Mouse (Mus musculus) neural tube, embryonic 14.5 days (tissue): Measurements from ENCODE around the gene Gm11096. TPM values are rescaled to one million over a fixed set of nuclear protein-coding genes. Genes with fewer than 3 reads are reported as not detected.

Experiments used
- ATAC-seq: fragments of 200-750 bp; cut with Nextera tagmentation; 2 replicates; pipeline ENCODE4 v1.8.0; 2017; ENCODE audit warnings: low read depth, mild to moderate bottlenecking, moderate TSS enrichment, moderate library complexity
- H3K27ac ChIP-seq: fragments of 300-500 bp; sonication (generic); 2 replicates; pipeline ENCODE4 v1.5.1; 2014; ENCODE audit warnings: low read depth, mild to moderate bottlenecking, control low read depth, low read length, moderate library complexity, mixed read lengths
- H3K27me3 ChIP-seq: fragments of 300-500 bp; sonication (generic); 2 replicates; pipeline ENCODE4 v1.6.1; 2014; ENCODE audit warnings: low read length; ENCODE audit not compliant: control insufficient read depth, insufficient read depth
- H3K36me3 ChIP-seq: fragments of 300-500 bp; sonication (generic); 2 replicates; pipeline ENCODE4 v1.6.1; 2014; ENCODE audit warnings: low read length, mixed read lengths; ENCODE audit not compliant: control insufficient read depth, insufficient read depth
- H3K4me1 ChIP-seq: fragments of 300-500 bp; sonication (generic); 2 replicates; pipeline ENCODE4 v1.6.1; 2014; ENCODE audit warnings: low read length; ENCODE audit not compliant: control insufficient read depth, insufficient read depth
- H3K4me2 ChIP-seq: fragments of 300-500 bp; sonication (generic); 2 replicates; pipeline ENCODE4 v1.6.1; 2014; ENCODE audit warnings: mild to moderate bottlenecking, low read depth, low read length, control low read depth
- H3K4me3 ChIP-seq: fragments of 300-500 bp; sonication (generic); 2 replicates; pipeline ENCODE4 v1.5.1; 2014; ENCODE audit warnings: low read depth, low read length, control low read depth, mixed read lengths
- H3K9ac ChIP-seq: fragments of 300-500 bp; sonication (generic); replicated peaks from 2 replicates; pipeline ENCODE4 v1.6.1; 2014; ENCODE audit warnings: low read depth, mild to moderate bottlenecking, control low read depth, low read length, mixed read lengths
- H3K9me3 ChIP-seq: fragments of 300-500 bp; sonication (generic); 2 replicates; pipeline ENCODE4 v1.6.1; 2016; ENCODE audit warnings: low read length; ENCODE audit not compliant: control insufficient read depth
- WGBS: fragments of 180-500 bp; shearing (Covaris S2); extraction: QIAGEN DNeasy Blood & Tissue Kit; methylation state at CpG from one replicate; pipeline ENCODE4 v1.1.7; 2014; 5-methylcytosine and 5-hydroxymethylcytosine counted together
- polyA plus RNA-seq: library from polyadenylated mRNA; unstranded; fragments of >200 nt; fragmentation: Nextera tagmentation; extraction: Ambion mirVana; gene quantifications from 2 replicates; pipeline ENCODE4 v1.2.1, GENCODE M21; 2014

Gm11096 gene
- polyA plus RNA-seq, 1 experiment from 2014 or later = not detected

DNA sequence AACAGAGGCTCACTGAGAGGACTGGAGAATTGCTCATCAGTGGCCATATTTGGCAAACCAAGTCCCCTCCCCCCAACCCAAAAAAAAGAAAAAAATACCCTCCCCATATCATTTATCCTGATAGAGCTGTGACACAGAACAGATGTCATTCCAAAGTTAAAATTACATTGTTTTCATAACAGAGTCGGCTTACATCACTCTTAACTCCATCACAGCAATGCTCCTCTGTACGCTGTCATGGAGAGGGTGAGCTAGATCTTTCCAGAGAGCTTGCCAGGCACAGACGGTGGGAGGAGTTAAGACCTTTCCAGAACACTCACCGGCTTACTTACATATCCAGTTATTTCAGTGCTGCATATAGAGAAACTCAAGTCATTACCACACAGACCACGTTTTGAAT is 27.4 kb downstream of the Gm11096 start:
- Histone ChIP-seq H3K36me3 (no peaks in the 10 kb centered on the region), H3K9ac (no peak overlapping the region), H3K4me1 (no peaks in the 10 kb centered on the region), H3K4me2 (no peak overlapping the region), H3K9me3 (no peaks in the 10 kb centered on the region), H3K27me3 (no peaks in the 10 kb centered on the region), H3K4me3 (no peak overlapping the region), H3K27ac (no peak overlapping the region)
- no peak for ATAC-seq
- WGBS = 90% methylated on average over 5 of the region's 5 CpGs

GRCm38 (mm10) chr17:81473363-81473762 is 31.8 kb downstream of the Gm11096 start:
- WGBS = 52% methylated on average over 3 of the region's 3 CpGs
- ATAC-seq = no peak
- H3K4me3 ChIP-seq = no peak overlapping the region

GRCm38 (mm10) chr17:81477420-81477819 is 35.9 kb downstream of the Gm11096 start:
- no peak for ATAC-seq
- 84% methylated on average over 1 of the region's 1 CpGs for WGBS
- Histone ChIP-seq H3K27ac (no peak overlapping the region), H3K4me2 (no peak overlapping the region), H3K9me3 (no peaks in the 10 kb centered on the region), H3K27me3 (no peaks in the 10 kb centered on the region), H3K36me3 (no peaks in the 10 kb centered on the region), H3K4me3 (no peak overlapping the region), H3K4me1 (peaks cover 8% of the 10 kb centered on the region), H3K9ac (no peak overlapping the region)

More at GRCm38 (mm10) chr17:81473363-81473762, 31.8 kb downstream of the Gm11096 start:
- Histone ChIP-seq H3K27me3 (no peaks in the 10 kb centered on the region), H3K4me1 (no peaks in the 10 kb centered on the region), H3K9me3 (no peaks in the 10 kb centered on the region), H3K4me2 (no peak overlapping the region), H3K27ac (no peak overlapping the region), H3K9ac (no peak overlapping the region), H3K36me3 (no peaks in the 10 kb centered on the region)

- ATAC-seq = peak; percentile 73
- no peak overlapping the region for H3K9ac ChIP-seq
- H3K4me2 ChIP-seq = no peak overlapping the region; the same call in 1 of the 2 replicates
- H3K27me3 ChIP-seq = no peaks in the 10 kb centered on the region
- H3K36me3 ChIP-seq = no peaks in the 10 kb centered on the region
- 35% methylated on average over 4 of the region's 4 CpGs for WGBS
- no peaks in the 10 kb centered on the region for H3K9me3 ChIP-seq
- no peak overlapping the region for H3K4me3 ChIP-seq
- H3K27ac ChIP-seq = peak overlapping the region; percentile 60; the same call in 1 of the 2 replicates
- H3K4me1 ChIP-seq = peaks cover 8% of the 10 kb centered on the region
Measured at GRCm38 (mm10) chr17:81479807-81480206, 38.2 kb downstream of the Gm11096 start.

DNA sequence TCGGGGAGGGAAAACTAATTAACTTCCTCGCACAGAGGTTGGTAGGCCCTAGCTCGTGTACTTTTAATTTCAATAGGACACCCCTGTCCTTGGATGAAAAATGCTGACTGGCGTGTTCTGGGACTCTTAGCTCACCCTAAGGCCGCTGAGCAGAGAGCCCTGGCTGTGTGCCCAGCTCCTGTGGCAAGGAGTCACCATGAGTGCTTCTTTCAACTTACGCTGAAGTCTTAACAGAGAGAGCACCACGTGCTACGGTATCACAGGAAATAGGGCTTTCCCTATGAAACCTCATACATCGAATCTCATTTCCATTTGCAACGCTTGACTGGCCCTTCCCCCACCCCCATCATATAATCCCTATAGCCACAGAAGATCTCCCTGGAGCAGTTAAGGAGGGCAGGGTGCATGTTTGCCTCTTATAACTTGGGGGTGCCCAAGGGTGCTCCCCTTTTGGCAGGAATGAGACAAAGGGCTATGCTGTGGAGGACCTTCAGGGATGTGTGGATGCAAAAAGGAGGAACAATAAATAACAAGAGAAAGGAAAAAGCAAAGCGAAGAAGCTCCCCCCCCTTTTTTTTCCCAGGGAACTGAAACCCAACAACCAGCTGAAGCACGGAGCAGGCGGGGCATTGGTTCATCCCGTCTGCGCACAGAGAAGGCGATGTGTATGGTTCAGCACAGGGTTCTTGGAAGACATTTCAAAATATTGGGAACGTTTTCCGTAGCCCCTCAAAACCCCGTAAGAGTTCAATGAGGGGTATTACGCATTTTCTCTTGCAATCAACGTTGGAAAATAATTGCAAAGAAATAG is 39.0 kb downstream of the Gm11096 start:
- Histone ChIP-seq H3K4me2 (peak overlapping the region; percentile 34; the same call in 1 of the 2 replicates), H3K4me1 (peaks cover 8% of the 10 kb centered on the region), H3K9ac (no peak overlapping the region), H3K36me3 (no peaks in the 10 kb centered on the region), H3K27ac (peak overlapping the region; percentile 60), H3K4me3 (no peak overlapping the region), H3K9me3 (no peaks in the 10 kb centered on the region), H3K27me3 (no peaks in the 10 kb centered on the region)
- ATAC-seq = peak; percentile 89
- 46% methylated on average over 21 of the region's 21 CpGs for WGBS

GRCm38 (mm10) chr17:81481843-81482490 is 40.4 kb downstream of the Gm11096 start:
- H3K36me3 ChIP-seq = no peaks in the 10 kb centered on the region
- peaks cover 8% of the 10 kb centered on the region for H3K4me1 ChIP-seq
- H3K9ac ChIP-seq = no peak overlapping the region
- no peaks in the 10 kb centered on the region for H3K27me3 ChIP-seq
- no peak overlapping the region; the same call in 1 of the 2 replicates for H3K27ac ChIP-seq
- no peaks in the 10 kb centered on the region for H3K9me3 ChIP-seq
- 72% methylated on average over 11 of the region's 11 CpGs for WGBS
- H3K4me3 ChIP-seq = no peak overlapping the region
- H3K4me2 ChIP-seq = no peak overlapping the region
- ATAC-seq = no peak

DNA sequence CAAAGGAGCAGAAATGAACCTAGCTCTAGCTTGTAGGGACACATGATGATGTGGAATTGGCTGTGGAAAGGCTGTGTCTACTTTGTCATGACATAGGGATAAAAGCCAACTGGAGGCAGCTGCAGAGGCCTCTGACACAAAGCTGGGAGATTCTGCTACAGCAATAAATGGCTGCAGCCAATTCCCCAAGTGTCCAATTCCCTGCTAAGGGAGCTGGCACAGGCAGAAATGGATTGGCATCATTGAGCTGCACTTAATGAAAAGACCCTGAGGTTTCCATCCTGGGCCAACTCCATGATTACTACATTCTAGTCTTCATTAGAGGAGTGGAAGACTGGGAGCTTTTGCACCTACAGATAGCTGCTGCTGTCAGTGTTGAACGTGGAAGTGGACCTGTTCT is 44.8 kb downstream of the Gm11096 start:
- Histone ChIP-seq H3K4me3 (no peak overlapping the region), H3K9ac (no peak overlapping the region), H3K27me3 (no peaks in the 10 kb centered on the region), H3K4me2 (no peak overlapping the region), H3K36me3 (no peaks in the 10 kb centered on the region), H3K9me3 (no peaks in the 10 kb centered on the region), H3K27ac (no peak overlapping the region), H3K4me1 (no peaks in the 10 kb centered on the region)
- no peak; the same call in 1 of the 2 replicates for ATAC-seq
- WGBS = 88% methylated on average over 1 of the region's 1 CpGs
